Mouse (Mus musculus) midbrain, embryonic 16.5 days (tissue): ENCODE measurements around the gene Psme4. TPM values are rescaled to one million over a fixed set of nuclear protein-coding genes. Genes with fewer than 3 reads are reported as not detected.

ENCODE experiments used
- ATAC-seq: fragments of 200-750 bp; cut with Nextera tagmentation; 2 replicates; pipeline ENCODE4 v1.8.0; 2017; ENCODE audit warnings: moderate TSS enrichment
- H3K27ac ChIP-seq: fragments of 300-500 bp; sonication (generic); 2 replicates; pipeline ENCODE4 v1.5.1; 2014; ENCODE audit warnings: mild to moderate bottlenecking, low read length, mixed read lengths
- H3K27me3 ChIP-seq: fragments of 300-500 bp; sonication (generic); 2 replicates; pipeline ENCODE4 v1.6.1; 2014; ENCODE audit warnings: low read depth, low read length, mixed read lengths; ENCODE audit not compliant: control insufficient read depth, insufficient read depth
- H3K36me3 ChIP-seq: fragments of 300-500 bp; sonication (generic); 2 replicates; pipeline ENCODE4 v1.6.1; 2014; ENCODE audit warnings: mild to moderate bottlenecking, low read length, moderate library complexity, mixed read lengths; ENCODE audit not compliant: control insufficient read depth, insufficient read depth
- H3K4me1 ChIP-seq: fragments of 300-500 bp; sonication (generic); 2 replicates; pipeline ENCODE4 v1.6.1; 2014; ENCODE audit warnings: mild to moderate bottlenecking, low read length, mixed read lengths; ENCODE audit not compliant: control insufficient read depth, insufficient read depth
- H3K4me2 ChIP-seq: fragments of 300-500 bp; sonication (generic); 2 replicates; pipeline ENCODE4 v1.6.1; 2014; ENCODE audit warnings: mild to moderate bottlenecking, low read length, mixed read lengths
- H3K4me3 ChIP-seq: fragments of 300-500 bp; sonication (generic); 2 replicates; pipeline ENCODE4 v1.5.1; 2014; ENCODE audit warnings: low read depth, mild to moderate bottlenecking, low read length, moderate library complexity, mixed read lengths
- H3K9ac ChIP-seq: fragments of 300-500 bp; sonication (generic); 2 replicates; pipeline ENCODE4 v1.6.1; 2014; ENCODE audit warnings: low read depth, low read length, mixed read lengths
- H3K9me3 ChIP-seq: fragments of 300-500 bp; sonication (generic); replicated peaks from 2 replicates; pipeline ENCODE4 v1.6.1; 2014; ENCODE audit warnings: mild to moderate bottlenecking, low read length, mixed read lengths; ENCODE audit not compliant: control insufficient read depth, poor library complexity, severe bottlenecking
- WGBS: fragments of 180-500 bp; shearing (Covaris S2); extraction: QIAGEN DNeasy Blood & Tissue Kit; methylation state at CpG from one replicate; pipeline ENCODE4 v1.1.7; 2014; 5-methylcytosine and 5-hydroxymethylcytosine counted together
- polyA plus RNA-seq: library from polyadenylated mRNA; unstranded; fragments of >200 nt; fragmentation: Nextera tagmentation; extraction: Ambion mirVana; gene quantifications from 2 replicates; pipeline ENCODE4 v1.2.1, GENCODE M21; 2015

The Psme4 gene
- polyA plus RNA-seq, 1 experiment from 2014 or later, result 12.8 TPM

- Histone ChIP-seq H3K27me3 (no peaks in the 10 kb centered on the region), H3K9me3 (no peaks in the 10 kb centered on the region), H3K27ac (no peak overlapping the region), H3K9ac (no peak overlapping the region), H3K4me2 (no peak overlapping the region), H3K36me3 (no peaks in the 10 kb centered on the region), H3K4me1 (no peaks in the 10 kb centered on the region), H3K4me3 (no peak overlapping the region)
- no peak for ATAC-seq
These were observed 28.6 kb downstream of the Psme4 start for GRCm38 (mm10) chr11:30800091-30800490.

- 96% methylated on average over 1 of the region's 1 CpGs for WGBS
- no peak for ATAC-seq
- Histone ChIP-seq H3K36me3 (0 out of 2 replicates have a peak, but pooled peaks cover 2% of the 10 kb centered on the region), H3K4me2 (no peak overlapping the region), H3K4me1 (no peaks in the 10 kb centered on the region), H3K27me3 (no peaks in the 10 kb centered on the region), H3K9me3 (no peaks in the 10 kb centered on the region), H3K4me3 (no peak overlapping the region), H3K9ac (no peak overlapping the region), H3K27ac (no peak overlapping the region)
These were observed 30.9 kb downstream of the Psme4 start for GRCm38 (mm10) chr11:30802421-30802820.

- no peaks in the 10 kb centered on the region for H3K9me3 ChIP-seq
- no peak overlapping the region for H3K4me3 ChIP-seq
- no peak for ATAC-seq
- no peak overlapping the region for H3K27ac ChIP-seq
- H3K36me3 ChIP-seq, result peaks cover 21% of the 10 kb centered on the region
- WGBS, result 87% methylated on average over 5 of the region's 5 CpGs
- no peak overlapping the region for H3K4me2 ChIP-seq
- no peaks in the 10 kb centered on the region for H3K4me1 ChIP-seq
- H3K27me3 ChIP-seq, result no peaks in the 10 kb centered on the region
- no peak overlapping the region for H3K9ac ChIP-seq
These were observed 49.6 kb downstream of the Psme4 start for GRCm38 (mm10) chr11:30821116-30821515.

GRCm38 (mm10) chr11:30838793-30839192 is 67.3 kb downstream of the Psme4 start:
- Histone ChIP-seq H3K27ac (no peak overlapping the region), H3K9me3 (no peaks in the 10 kb centered on the region), H3K9ac (no peak overlapping the region), H3K4me3 (no peak overlapping the region), H3K4me1 (no peaks in the 10 kb centered on the region), H3K36me3 (peaks cover 27% of the 10 kb centered on the region), H3K4me2 (no peak overlapping the region), H3K27me3 (no peaks in the 10 kb centered on the region)
- 97% methylated on average over 2 of the region's 2 CpGs for WGBS
- no peak for ATAC-seq

- no peak overlapping the region for H3K27ac ChIP-seq
- H3K27me3 ChIP-seq, result no peaks in the 10 kb centered on the region
- ATAC-seq, result no peak
- peaks cover 21% of the 10 kb centered on the region for H3K36me3 ChIP-seq
- H3K4me2 ChIP-seq, result no peak overlapping the region
- H3K4me3 ChIP-seq, result no peak overlapping the region
- WGBS, result 92% methylated on average over 1 of the region's 1 CpGs
- H3K9me3 ChIP-seq, result no peaks in the 10 kb centered on the region
- H3K4me1 ChIP-seq, result no peaks in the 10 kb centered on the region
- no peak overlapping the region for H3K9ac ChIP-seq
These were observed 72.8 kb downstream of the Psme4 start for GRCm38 (mm10) chr11:30844355-30844754.

- Histone ChIP-seq H3K27me3 (no peaks in the 10 kb centered on the region), H3K27ac (no peak overlapping the region), H3K4me2 (no peak overlapping the region), H3K9ac (no peak overlapping the region), H3K4me1 (no peaks in the 10 kb centered on the region), H3K4me3 (no peak overlapping the region), H3K9me3 (no peaks in the 10 kb centered on the region), H3K36me3 (peaks cover 28% of the 10 kb centered on the region)
- ATAC-seq, result no peak
These were observed 100.9 kb downstream of the Psme4 start for GRCm38 (mm10) chr11:30872425-30872824.

- H3K27ac ChIP-seq, result peak within 1 kb of the TSS; percentile 91
- H3K27me3 ChIP-seq, result no peaks in the 10 kb centered on the region
- H3K9ac ChIP-seq, result peak within 1 kb of the TSS; percentile 91
- peak; percentile 97 for ATAC-seq
- H3K4me2 ChIP-seq, result peak within 1 kb of the TSS; percentile 78
- WGBS, result 1% methylated on average over 41 of the region's 41 CpGs
- peak within 1 kb of the TSS; percentile 63 for H3K4me3 ChIP-seq
- H3K4me1 ChIP-seq, result peaks cover 6% of the 10 kb centered on the region
- H3K9me3 ChIP-seq, result no peaks in the 10 kb centered on the region
- no peaks in the 10 kb centered on the region for H3K36me3 ChIP-seq
These were observed 113.8 kb downstream of the Psme4 start, which contains the start of the genes Gpr75 and Asb3 for GRCm38 (mm10) chr11:30885171-30885871. TSS of gene Gpr75 (plus strand) at chr11:30885358. TSS of gene Asb3 (plus strand) at chr11:30885416.

- WGBS, result 78% methylated on average over 2 of the region's 2 CpGs
- no peak for ATAC-seq
- no peak overlapping the region for H3K4me2 ChIP-seq
- H3K4me1 ChIP-seq, result peaks cover 6% of the 10 kb centered on the region
- H3K4me3 ChIP-seq, result no peak overlapping the region
- H3K9me3 ChIP-seq, result no peaks in the 10 kb centered on the region
- peaks cover 13% of the 10 kb centered on the region for H3K36me3 ChIP-seq
- H3K9ac ChIP-seq, result no peak overlapping the region
- H3K27ac ChIP-seq, result no peak overlapping the region
- no peaks in the 10 kb centered on the region for H3K27me3 ChIP-seq
These were observed 116.6 kb downstream of the Psme4 start for GRCm38 (mm10) chr11:30888153-30888552.

- Histone ChIP-seq H3K9me3 (no peaks in the 10 kb centered on the region), H3K36me3 (peaks cover 13% of the 10 kb centered on the region), H3K27me3 (no peaks in the 10 kb centered on the region), H3K4me2 (no peak overlapping the region), H3K4me1 (no peaks in the 10 kb centered on the region), H3K27ac (no peak overlapping the region), H3K9ac (no peak overlapping the region), H3K4me3 (no peak overlapping the region)
- WGBS, result 93% methylated on average over 1 of the region's 1 CpGs
- no peak for ATAC-seq
These were observed 124.7 kb downstream of the Psme4 start for GRCm38 (mm10) chr11:30896201-30896600.
